Mouse (Mus musculus) gastrocnemius, adult 2 months (tissue): Measurements from ENCODE around the gene Gm26657. TPM values are rescaled to one million over a fixed set of nuclear protein-coding genes. Genes with fewer than 3 reads are reported as not detected.

ENCODE experiments used
- DNase-seq: peaks from one replicate; pipeline ENCODE4 v3.0.0; 2022
- H3K27ac ChIP-seq: fragments of 200-600 bp; 2 replicates; pipeline ENCODE4 v1.8.1; 2022; ENCODE audit warnings: mild to moderate bottlenecking
- H3K4me3 ChIP-seq: fragments of 200-600 bp; 2 replicates; pipeline ENCODE4 v1.8.1; 2022; ENCODE audit warnings: mild to moderate bottlenecking, moderate library complexity
- CTCF ChIP-seq: fragments of 200-600 bp; IDR thresholded peaks from 2 replicates; pipeline ENCODE4 v1.8.1; 2022; ENCODE audit warnings: antibody characterized with exemption, mild to moderate bottlenecking, moderate library complexity
- intact Hi-C: fragments of 180-260 bp; cut with DNase I; formaldehyde crosslinking; loops from one replicate; pipeline ENCODE4 v1.15.1; 2025
- total RNA-seq, 2 experiments: library from RNA; stranded (reverse); gene quantifications; 2 replicates each; pipeline ENCODE4 v1.2.3; 2021

Gene Gm26657
- total RNA-seq, 2 experiments from 2014 or later, result not detected

GRCm38 (mm10) chr4:56740611-56741010 lies 741 bp downstream of the Gm26657 start:
- DNase-seq, result no peak
- TF ChIP-seq CTCF, result no peak
- H3K4me3 ChIP-seq, result no peak overlapping the region
- no peak overlapping the region for H3K27ac ChIP-seq
- intact Hi-C loops, result no loop called here

DNA sequence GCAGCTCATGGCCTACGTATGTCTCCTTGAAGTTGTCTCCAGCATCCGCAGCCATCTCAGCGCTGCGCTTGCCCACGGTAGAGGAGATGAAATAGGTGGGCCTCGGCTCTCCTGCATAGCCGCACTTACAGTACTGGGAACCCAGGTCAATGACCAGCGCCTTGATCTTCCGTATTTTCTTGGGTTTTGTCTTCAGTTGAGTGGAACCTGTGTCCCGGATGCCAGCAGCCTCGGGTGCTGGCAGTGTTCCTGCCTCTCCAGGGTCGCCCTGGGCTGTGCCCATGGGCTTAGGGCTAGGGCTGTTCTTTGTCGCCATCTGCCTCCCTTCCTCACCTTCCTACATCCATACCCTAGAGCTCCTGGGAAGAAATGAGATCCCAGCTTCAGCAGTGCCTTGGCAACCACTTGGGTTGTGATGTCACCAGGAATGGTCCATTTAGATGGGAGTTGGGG lies 1.2 kb downstream of the Gm26657 start, which contains the start of gene Actl7b:
Gene Actl7b (minus strand): TSS at position 403 of the 453 bp plus-strand sequence.
- no peak for TF ChIP-seq CTCF
- DNase-seq, result no peak
- Histone ChIP-seq H3K4me3 (no peak within 1 kb of the TSS), H3K27ac (no peak within 1 kb of the TSS)
- intact Hi-C loops, result no loop called here

DNA sequence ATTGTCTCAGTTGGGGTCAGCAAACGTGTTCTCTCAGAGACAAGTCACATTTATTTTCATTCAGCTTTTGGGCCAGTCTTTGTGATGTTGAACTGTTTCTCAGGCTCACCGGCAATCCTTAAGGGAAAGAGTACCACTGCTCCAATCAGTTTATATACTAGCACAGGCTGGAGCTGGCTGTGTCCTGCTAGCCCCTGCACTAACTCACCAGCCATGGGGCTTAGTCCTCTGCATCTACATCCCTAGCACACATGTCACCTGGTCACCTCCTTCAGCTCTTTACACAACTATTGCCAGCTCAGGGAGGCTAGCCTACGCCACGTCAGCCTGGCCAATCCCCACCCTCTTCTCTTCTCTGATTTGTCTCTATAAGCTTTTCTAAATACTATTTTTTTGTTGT lies 2.8 kb downstream of the Gm26657 start:
- no peak for DNase-seq
- intact Hi-C loops, result no loop called here
- Histone ChIP-seq H3K4me3 (no peak overlapping the region), H3K27ac (no peak overlapping the region)
- TF ChIP-seq CTCF, result no peak

GRCm38 (mm10) chr4:56743363-56744195 lies 3.7 kb downstream of the Gm26657 start, which contains the start of gene Actl7a:
Actl7a (plus strand) TSS chr4:56743413.
- no peak for TF ChIP-seq CTCF
- H3K4me3 ChIP-seq, result no peak within 1 kb of the TSS
- no peak within 1 kb of the TSS for H3K27ac ChIP-seq
- DNase-seq, result no peak
- intact Hi-C loops, result no loop called here

DNA sequence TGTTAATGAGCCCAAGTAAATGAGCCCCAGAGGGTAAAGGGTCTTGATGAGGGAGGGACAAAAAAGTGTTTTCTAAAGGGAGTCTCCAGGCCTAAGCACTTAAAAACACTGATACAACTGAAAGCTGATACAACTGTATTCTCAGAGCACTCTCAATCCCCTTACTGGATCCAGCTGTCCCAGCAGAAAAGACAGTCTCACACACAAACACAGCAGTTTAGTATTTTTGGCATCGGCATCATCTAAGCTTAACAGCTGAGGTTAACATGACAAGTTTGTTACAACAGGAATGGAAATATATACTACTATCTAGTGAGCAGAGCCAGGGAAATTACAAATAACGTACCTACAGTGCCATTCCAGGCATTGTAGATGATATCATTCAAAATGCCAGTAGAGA lies 6.5 kb downstream of the Gm26657 start:
- intact Hi-C loops, result no loop called here
- DNase-seq, result no peak
- no peak overlapping the region for H3K27ac ChIP-seq
- no peak overlapping the region for H3K4me3 ChIP-seq
- TF ChIP-seq CTCF, result no peak

DNA sequence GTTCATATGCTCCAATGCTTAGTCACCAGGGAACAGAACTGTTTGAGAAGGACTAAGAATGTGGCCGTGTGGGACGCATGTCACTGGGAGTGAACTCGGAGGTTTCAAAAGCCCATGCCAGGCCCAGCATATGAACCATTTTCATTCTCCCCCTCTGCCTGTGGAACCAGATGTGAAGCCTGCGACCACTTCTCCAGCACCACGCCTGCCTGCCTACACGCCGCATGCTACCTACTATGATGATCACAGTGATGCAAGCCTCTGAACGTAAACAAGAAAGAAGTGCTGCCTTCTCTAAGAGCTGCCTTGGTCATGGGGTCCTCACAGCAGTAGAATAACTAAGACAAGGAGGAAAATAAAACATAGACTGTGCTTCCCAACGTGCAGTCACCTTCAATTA lies 7.6 kb downstream of the Gm26657 start:
- TF ChIP-seq CTCF, result no peak
- DNase-seq, result no peak
- Histone ChIP-seq H3K4me3 (no peak overlapping the region), H3K27ac (no peak overlapping the region)
- intact Hi-C loops, result no loop called here

- Histone ChIP-seq H3K4me3 (no peak overlapping the region), H3K27ac (no peak overlapping the region)
- no peak for TF ChIP-seq CTCF
- intact Hi-C loops, result no loop called here
- DNase-seq, result no peak
Observed at GRCm38 (mm10) chr4:56756021-56756420, 16.2 kb downstream of the Gm26657 start.

DNA sequence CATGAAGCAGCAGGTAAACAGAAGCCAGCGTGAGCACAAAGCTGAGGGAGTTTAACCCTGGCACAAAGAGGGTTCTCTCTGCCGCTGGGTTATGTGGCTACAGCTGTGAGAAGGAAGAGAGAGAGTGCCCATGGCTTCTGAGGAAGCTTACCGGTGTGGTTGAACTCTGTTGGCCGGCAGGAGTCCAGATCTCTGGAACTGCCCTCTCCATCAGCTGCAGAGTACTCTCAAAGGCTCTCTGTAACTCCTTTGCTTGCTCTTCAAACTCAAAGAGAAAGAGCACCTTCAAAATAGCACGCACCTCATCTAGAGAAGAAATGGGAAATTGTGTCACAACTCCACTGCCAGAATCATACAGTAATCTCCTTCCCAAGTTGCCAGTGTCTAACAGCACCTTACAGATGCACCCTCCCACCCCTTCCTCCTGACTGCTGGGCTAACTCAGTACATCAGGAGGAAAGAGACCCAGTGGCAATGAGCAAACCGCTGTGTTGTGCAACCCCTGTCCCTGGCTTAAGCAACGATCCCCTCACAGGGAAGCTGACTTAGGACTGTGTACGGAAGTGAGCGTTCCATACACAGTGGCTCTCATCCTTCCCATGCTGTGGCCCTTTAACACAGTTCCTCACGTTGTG lies 17.2 kb downstream of the Gm26657 start:
- no peak overlapping the region for H3K27ac ChIP-seq
- H3K4me3 ChIP-seq, result no peak overlapping the region
- intact Hi-C loops, result no loop called here
- no peak for TF ChIP-seq CTCF
- no peak for DNase-seq

GRCm38 (mm10) chr4:56757693-56758092 lies 17.8 kb downstream of the Gm26657 start:
- intact Hi-C loops, result no loop called here
- no peak for DNase-seq
- no peak overlapping the region for H3K4me3 ChIP-seq
- no peak overlapping the region for H3K27ac ChIP-seq
- TF ChIP-seq CTCF, result no peak

DNA sequence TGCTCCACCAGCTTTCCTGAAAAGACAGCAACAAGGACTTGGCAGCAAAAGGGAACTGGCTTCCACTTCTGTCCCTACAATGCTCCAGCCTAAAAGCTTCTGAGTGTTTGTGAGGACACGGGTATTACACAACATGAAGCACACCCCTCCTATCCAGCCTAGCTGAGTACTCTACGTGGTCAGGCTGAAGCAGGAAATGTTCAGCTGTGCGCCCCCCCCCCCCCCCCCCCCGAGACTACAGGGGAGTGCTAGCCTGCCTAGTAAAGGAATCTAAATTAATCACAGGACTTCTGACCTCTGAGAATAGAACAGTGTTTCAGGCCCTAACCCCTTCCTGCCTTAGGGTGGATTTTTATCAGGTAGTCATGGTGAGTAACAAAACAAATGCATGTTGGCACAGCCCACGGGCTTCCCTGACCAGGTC lies 28.0 kb downstream of the Gm26657 start:
- DNase-seq, result no peak
- intact Hi-C loops, result no loop called here
- Histone ChIP-seq H3K4me3 (no peak overlapping the region), H3K27ac (no peak overlapping the region)
- TF ChIP-seq CTCF, result no peak

- no peak overlapping the region for H3K4me3 ChIP-seq
- intact Hi-C loops, result no loop called here
- no peak for TF ChIP-seq CTCF
- H3K27ac ChIP-seq, result no peak overlapping the region
- no peak for DNase-seq
Observed at GRCm38 (mm10) chr4:56768913-56769312, 29.0 kb downstream of the Gm26657 start.

GRCm38 (mm10) chr4:56771065-56771464 lies 31.2 kb downstream of the Gm26657 start:
- Histone ChIP-seq H3K4me3 (no peak overlapping the region), H3K27ac (no peak overlapping the region)
- TF ChIP-seq CTCF, result no peak
- intact Hi-C loops, result no loop called here
- no peak for DNase-seq

Other genes with a start within 250 kb of the Gm26657 start
- not detected for gene Actl7b, start 1.4 kb downstream of the Gm26657 start, total RNA-seq
- gene Actl7a, start 3.3 kb downstream of the Gm26657 start, total RNA-seq, result not detected
- 10 to 100 TPM; 21.2 to 27.4 TPM for gene Elp1, start 62.3 kb downstream of the Gm26657 start, total RNA-seq
- 1 to 10 TPM; 1.6 to 2.0 TPM for gene Fam206a, start 62.3 kb downstream of the Gm26657 start, total RNA-seq
- 10 to 100 TPM in 1 of 2 experiments, 1 to 10 TPM in 1; 9.0 to 12.6 TPM for gene Ctnnal1, start 125.1 kb downstream of the Gm26657 start, total RNA-seq
- gene Tmem245, start 207.4 kb downstream of the Gm26657 start, total RNA-seq, result 10 to 100 TPM; 18.0 to 24.6 TPM